ENCODE assay signal across 22 mouse cellular contexts in genomic region chr2:168813243-168813642, GRCm38 (mm10). TPM values are rescaled to one million over a fixed set of nuclear protein-coding genes. Genes with fewer than 3 reads are reported as not detected.
"Had no signal": no experiment of that assay in that cellular context is flagged by ENCODE, and none has a peak within 500 bp of the region (broad histone marks: within the 10 kb centered on the region; RNA-seq: fewer than 3 reads in every experiment).

No protein-coding gene starts in this region.

- H3K36me3 ChIP-seq: midbrain, embryonic 13.5 days; neural tube, embryonic 13.5 days had no signal

- ATAC-seq: hindbrain, postnatal 0 days; inflammation-experienced regulatory T-cells, adult 6 months; intestine, embryonic 16.5 days; lung, postnatal 0 days; midbrain, embryonic 13.5 days; midbrain, embryonic 16.5 days had no signal

- H3K9ac ChIP-seq: liver, embryonic 14.5 days; midbrain, embryonic 13.5 days; neural tube, embryonic 13.5 days had no signal

- DNase-seq: kidney, adult 18-20 months; kidney, adult 9 months; kidney, postnatal 14 days; kidney, postnatal 4 days; layer of hippocampus, postnatal 36 days; lung, postnatal 4 days; retina, postnatal 1 day; right cerebral cortex, postnatal 25 days; spleen, adult 18-20 months; thymus, adult 2 months; thymus, postnatal 14 days; thymus, postnatal 4 days had no signal

- H3K9me3 ChIP-seq: midbrain, embryonic 13.5 days; neural tube, embryonic 13.5 days had no signal

- H3K4me3 ChIP-seq: left cerebral cortex, adult 2 months; midbrain, embryonic 13.5 days; myocyte; neural tube, embryonic 13.5 days had no signal

- H3K27ac ChIP-seq: hindbrain, postnatal 0 days; left cerebral cortex, adult 2 months; liver, embryonic 14.5 days; midbrain, embryonic 13.5 days; neural tube, embryonic 13.5 days had no signal

- H3K4me2 ChIP-seq: midbrain, embryonic 13.5 days; neural tube, embryonic 13.5 days had no signal

RNA-seq across cellular contexts. Expression of gene Sall4, which starts 45.5 kb away (rescaled TPM):
- polyA plus RNA-seq: lung, postnatal 0 days; myocyte had no signal
